Mouse (Mus musculus) CH12.LX (cell line): ENCODE measurements around the gene Siae. TPM values are rescaled to one million over a fixed set of nuclear protein-coding genes. Genes with fewer than 3 reads are reported as not detected.

Experiments
- DNase-seq: peaks from one replicate; pipeline ENCODE4 v3.0.0-alpha.2; 2013; ENCODE audit errors: extremely low read depth
- H3K27ac ChIP-seq: 2 replicates; pipeline ENCODE4 v1.5.1; 2012; ENCODE audit warnings: low read depth, mild to moderate bottlenecking, control low read depth, moderate library complexity; ENCODE audit not compliant: insufficient read depth
- H3K27me3 ChIP-seq: replicated peaks from 2 replicates; pipeline ENCODE3; 2012; ENCODE audit warnings: inconsistent platforms
- H3K36me3 ChIP-seq, 2 experiments: replicated peaks in 1 of 2; 2 replicates each; pipeline versions ENCODE3 to v1.6.1; 2012; ENCODE audit warnings: inconsistent platforms in 1 of 2, low read length in 1 of 2, mild to moderate bottlenecking in 1 of 2, mixed read lengths in 1 of 2, moderate library complexity in 1 of 2; ENCODE audit not compliant: control insufficient read depth in 1 of 2, insufficient read depth in 1 of 2
- H3K4me1 ChIP-seq, 2 experiments: 2 replicates each; pipeline ENCODE4 v1.6.1; 2012; ENCODE audit warnings: inconsistent platforms in 1 of 2, moderate library complexity in 1 of 2; ENCODE audit not compliant: insufficient read depth in 2 of 2, control insufficient read depth in 1 of 2
- H3K4me2 ChIP-seq: 2 replicates; pipeline ENCODE4 v1.6.1; 2012; ENCODE audit warnings: low read depth, mild to moderate bottlenecking, control low read depth; ENCODE audit not compliant: poor library complexity, insufficient read depth, severe bottlenecking
- H3K4me3 ChIP-seq, 3 experiments: fragments of 150-350 bp in 1 of 3; sonication (generic) in 1 of 3; replicated peaks in 1 of 3; 2 replicates each; pipeline versions ENCODE3 to v1.5.1; 2011 to 2012; ENCODE audit warnings: low read depth in 2 of 3, low read length in 2 of 3, mild to moderate bottlenecking in 2 of 3, moderate library complexity in 2 of 3, control low read depth in 1 of 3, improper control_type of control experiment in 1 of 3, inconsistent platforms in 1 of 3, mixed read lengths in 1 of 3; ENCODE audit not compliant: poor library complexity in 1 of 3
- H3K79me2 ChIP-seq: replicated peaks from 2 replicates; pipeline ENCODE4 v1.6.1; 2012; ENCODE audit warnings: mild to moderate bottlenecking, moderate library complexity; ENCODE audit not compliant: control insufficient read depth, poor library complexity, insufficient read depth, severe bottlenecking; ENCODE audit errors: extremely low read depth
- H3K9ac ChIP-seq: 2 replicates; pipeline ENCODE4 v1.6.1; 2012; ENCODE audit warnings: low read depth, mild to moderate bottlenecking, control low read depth, moderate library complexity; ENCODE audit not compliant: insufficient read depth
- H3K9me3 ChIP-seq: replicated peaks from 2 replicates; pipeline ENCODE3; 2012; ENCODE audit warnings: low read length, inconsistent platforms, mixed read lengths
- BHLHE40 ChIP-seq: IDR thresholded peaks from 2 replicates; pipeline ENCODE4 v1.6.1; 2011; ENCODE audit warnings: mild to moderate bottlenecking, low read depth, low read length, improper control_type of control experiment
- CHD2 ChIP-seq: IDR thresholded peaks from 2 replicates; pipeline ENCODE4 v1.6.1; 2011; ENCODE audit warnings: low read length, improper control_type of control experiment
- CTCF ChIP-seq, 2 experiments: IDR thresholded peaks in 1 of 2; conservative IDR thresholded peaks in 1 of 2; 2 replicates each; pipeline ENCODE4 v1.5.1; 2011 to 2012; ENCODE audit warnings: low read depth in 2 of 2, low read length in 2 of 2, improper control_type of control experiment in 1 of 2, inconsistent platforms in 1 of 2, mild to moderate bottlenecking in 1 of 2, moderate library complexity in 1 of 2
- E2F4 ChIP-seq: IDR thresholded peaks from 2 replicates; pipeline ENCODE4 v1.6.1; 2011; ENCODE audit warnings: low read depth, low read length, improper control_type of control experiment; ENCODE audit not compliant: insufficient replicate concordance
- ELF1 ChIP-seq: IDR thresholded peaks from 2 replicates; pipeline ENCODE4 v1.6.1; 2014; ENCODE audit warnings: low read depth, mild to moderate bottlenecking, inconsistent platforms, low read length, improper control_type of control experiment
- EP300 ChIP-seq: IDR thresholded peaks from 2 replicates; pipeline ENCODE4 v1.6.1; 2011; ENCODE audit warnings: low read length, improper control_type of control experiment
- JUN ChIP-seq: IDR thresholded peaks from 2 replicates; pipeline ENCODE4 v1.6.1; 2011; ENCODE audit warnings: low read depth, mild to moderate bottlenecking, low read length, improper control_type of control experiment, moderate library complexity; ENCODE audit not compliant: insufficient read depth
- JUND ChIP-seq: conservative IDR thresholded peaks from 2 replicates; pipeline ENCODE4 v1.6.1; 2011; ENCODE audit warnings: low read depth, low read length, improper control_type of control experiment
- MAFK ChIP-seq: IDR thresholded peaks from 2 replicates; pipeline ENCODE4 v1.6.1; 2011; ENCODE audit warnings: low read length, improper control_type of control experiment; ENCODE audit not compliant: insufficient replicate concordance
- MEF2A ChIP-seq: IDR thresholded peaks from 2 replicates; pipeline ENCODE4 v1.6.1; 2014; ENCODE audit warnings: low read depth, mild to moderate bottlenecking, inconsistent platforms, low read length, improper control_type of control experiment, borderline replicate concordance
- MXI1 ChIP-seq: IDR thresholded peaks from 2 replicates; pipeline ENCODE4 v1.6.1; 2011; ENCODE audit warnings: mild to moderate bottlenecking, low read depth, low read length, improper control_type of control experiment
- MYC ChIP-seq: IDR thresholded peaks from 2 replicates; pipeline ENCODE4 v1.6.1; 2011; ENCODE audit warnings: low read depth, mild to moderate bottlenecking, improper control_type of control experiment, low read length
- NRF1 ChIP-seq: IDR thresholded peaks from 2 replicates; pipeline ENCODE4 v1.6.1; 2014; ENCODE audit warnings: low read depth, mild to moderate bottlenecking, inconsistent platforms, low read length, improper control_type of control experiment, moderate library complexity
- POLR2AphosphoS2 ChIP-seq: IDR thresholded peaks from 2 replicates; pipeline ENCODE4 v1.6.1; 2011; ENCODE audit warnings: low read depth, low read length, improper control_type of control experiment
- RAD21 ChIP-seq: IDR thresholded peaks from 2 replicates; pipeline ENCODE4 v1.6.1; 2011; ENCODE audit warnings: low read depth, mild to moderate bottlenecking, low read length, improper control_type of control experiment, moderate library complexity
- RCOR1 ChIP-seq: conservative IDR thresholded peaks from 2 replicates; pipeline ENCODE4 v1.6.1; 2012; ENCODE audit warnings: low read depth, mild to moderate bottlenecking, inconsistent platforms, low read length, improper control_type of control experiment
- SIN3A ChIP-seq: IDR thresholded peaks from 2 replicates; pipeline ENCODE4 v1.6.1; 2012; ENCODE audit warnings: low read length, improper control_type of control experiment, inconsistent platforms
- SMC3 ChIP-seq: IDR thresholded peaks from 2 replicates; pipeline ENCODE4 v1.6.1; 2011; ENCODE audit warnings: low read depth, low read length, improper control_type of control experiment
- TCF12 ChIP-seq: IDR thresholded peaks from 2 replicates; pipeline ENCODE4 v1.6.1; 2014; ENCODE audit warnings: low read depth, mild to moderate bottlenecking, inconsistent platforms, low read length, improper control_type of control experiment
- USF1 ChIP-seq: IDR thresholded peaks from 2 replicates; pipeline ENCODE4 v1.6.1; 2014; ENCODE audit warnings: low read depth, mild to moderate bottlenecking, inconsistent platforms, low read length, improper control_type of control experiment
- USF2 ChIP-seq: conservative IDR thresholded peaks from 2 replicates; pipeline ENCODE4 v1.6.1; 2011; ENCODE audit warnings: low read depth, low read length, improper control_type of control experiment
- ZC3H11A ChIP-seq: IDR thresholded peaks from 2 replicates; pipeline ENCODE4 v1.6.1; 2012; ENCODE audit warnings: low read depth, mild to moderate bottlenecking, inconsistent platforms, low read length, improper control_type of control experiment
- ZKSCAN1 ChIP-seq: IDR thresholded peaks from 2 replicates; pipeline ENCODE4 v1.6.1; 2012; ENCODE audit warnings: low read depth, inconsistent platforms, low read length, improper control_type of control experiment, borderline replicate concordance
- dilution Hi-C: fragments of 300-500 bp; cut with MboI; formaldehyde crosslinking; loops from 2 replicates; pipeline ENCODE4 v1.14.3; 2020; ENCODE audit warnings: low sequenced_read_pairs; ENCODE audit not compliant: extremely low pct_unique_long_range_greater_than_20kb, extremely low pct_ligation_motif_present
- in situ Hi-C: fragments of 300-500 bp; cut with MboI; formaldehyde crosslinking; loops from 3 replicates; pipeline ENCODE4 v1.14.3; 2019; ENCODE audit warnings: low sequenced_read_pairs, low pct_ligation_motif_present, low pct_unique_long_range_greater_than_20kb, mixed read lengths
- polyA plus RNA-seq: library from polyadenylated mRNA; unstranded; fragments of >175 nt; gene quantifications from 2 replicates; pipeline ENCODE4 v1.2.1, GENCODE M21; 2012; ENCODE audit warnings: low read depth; ENCODE audit not compliant: insufficient read length
- total RNA-seq, 2 experiments: library from RNA; depleted of rRNA; stranded (reverse); fragments of 300-350 nt in 1 of 2; fragments of >200 nt in 1 of 2; gene quantifications; 2 replicates each; pipeline ENCODE4 v1.2.3; 2012 to 2014

Siae gene
- total and polyA plus RNA-seq, 3 experiments: 6.2 to 8.6 (median 7.9) TPM

DNA sequence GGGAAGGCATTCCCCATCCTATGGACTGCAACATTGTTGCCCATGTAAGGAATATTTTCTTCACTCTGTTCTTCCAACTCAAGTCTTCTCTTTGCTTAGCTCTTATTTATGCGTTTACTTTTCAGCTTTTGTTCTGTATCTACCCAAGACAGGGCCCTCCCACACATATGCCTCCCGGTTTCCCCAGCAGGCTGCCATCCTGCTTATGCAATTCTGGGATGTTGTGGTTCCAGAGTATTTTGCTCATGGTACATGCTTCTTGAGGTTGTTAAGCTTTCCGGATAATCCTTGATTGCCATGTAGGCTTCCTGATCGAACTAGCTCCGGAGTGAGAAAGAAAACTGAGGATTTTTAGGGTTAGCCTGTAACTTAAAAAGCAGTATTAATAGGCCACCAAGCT, 59.7 kb downstream of the Siae start:
- H3K9ac ChIP-seq: no peak overlapping the region
- dilution Hi-C loops: no loop called here
- TF ChIP-seq NRF1 (no peak), POLR2AphosphoS2 (no peak), EP300 (no peak), CTCF (conservative IDR thresholded peaks at IDR 0.05 in 1 of 2, IDR thresholded peaks at IDR 0.05 in 1 of 2; ENCODE audit: low read depth in 2 of 2, low read length in 2 of 2) (no peak), TCF12 (no peak), RAD21 (no peak), SIN3A (no peak), ZC3H11A (no peak), ZKSCAN1 (no peak), CHD2 (no peak), SMC3 (no peak), USF2 (no peak), JUND (no peak), MXI1 (no peak), RCOR1 (no peak), JUN (no peak), ELF1 (no peak), USF1 (no peak), MAFK (no peak), MEF2A (no peak)
- TF ChIP-seq, all 38 proteins: peak for 0
- in situ Hi-C loops: no loop called here
- DNase-seq: no peak
- Histone ChIP-seq H3K9me3 (no peaks in the 10 kb centered on the region), H3K79me2 (no peaks in the 10 kb centered on the region), H3K4me1 (peaks cover 0 to 13% of the 10 kb centered on the region in 2 experiments; a peak in 2 of 4 replicates), H3K36me3 (peaks cover 0 to 4% of the 10 kb centered on the region in 2 experiments), H3K27me3 (no peaks in the 10 kb centered on the region), H3K4me3 (no peak overlapping the region), H3K4me2 (no peak overlapping the region), H3K27ac (no peak overlapping the region)

DNA sequence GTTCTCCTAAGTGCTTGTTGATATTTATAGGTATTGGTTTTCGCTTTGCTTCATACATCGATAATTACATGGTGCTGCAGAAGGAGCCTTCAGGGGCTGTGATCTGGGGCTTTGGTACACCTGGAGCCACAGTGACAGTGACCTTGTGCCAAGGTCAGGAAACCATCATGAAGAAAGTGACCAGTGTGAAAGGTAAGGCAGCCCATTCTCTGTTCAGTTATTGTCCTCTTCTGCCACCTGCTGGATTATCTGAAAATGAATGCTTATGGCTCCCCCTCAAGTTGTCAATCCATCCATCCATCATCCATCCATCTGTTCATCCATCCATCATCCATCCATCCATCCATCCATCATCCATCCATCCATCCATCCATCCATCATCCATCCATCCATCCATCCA, 61.3 kb downstream of the Siae start:
- Histone ChIP-seq H3K4me1 (peaks cover 0 to 23% of the 10 kb centered on the region in 2 experiments; a peak in 2 of 4 replicates), H3K36me3 (peaks cover 0 to 4% of the 10 kb centered on the region in 2 experiments), H3K4me3 (no peak overlapping the region), H3K9ac (no peak overlapping the region), H3K79me2 (no peaks in the 10 kb centered on the region), H3K9me3 (no peaks in the 10 kb centered on the region)
- dilution Hi-C loops: no loop called here
- in situ Hi-C loops: no loop called here
- no peak for TF ChIP-seq USF2
- no peak for TF ChIP-seq JUN
- TF ChIP-seq CTCF (conservative IDR thresholded peaks at IDR 0.05 in 1 of 2, IDR thresholded peaks at IDR 0.05 in 1 of 2; ENCODE audit: low read depth in 2 of 2, low read length in 2 of 2): peak; percentile 52 to 87; a peak in 3 of 4 replicates
- peak; percentile 87 for TF ChIP-seq RAD21
- no peak for TF ChIP-seq BHLHE40
- no peak for TF ChIP-seq EP300
- peak; percentile 53 for TF ChIP-seq ZC3H11A
- no peak for TF ChIP-seq E2F4
- TF ChIP-seq SMC3: peak; percentile 93
- TF ChIP-seq MYC: no peak
- TF ChIP-seq, all 38 proteins: peak for 4
- H3K4me2 ChIP-seq: no peak overlapping the region
- H3K27me3 ChIP-seq: no peaks in the 10 kb centered on the region
- H3K27ac ChIP-seq: no peak overlapping the region
- peak; percentile 57 for DNase-seq
